Mouse (Mus musculus) cerebellum, adult 2 months (tissue): ENCODE measurements around the gene Lypla2. TPM values are rescaled to one million over a fixed set of nuclear protein-coding genes. Genes with fewer than 3 reads are reported as not detected.

Experiments used
- DNase-seq, 2 experiments: peaks; one replicate each; pipeline ENCODE4 v3.0.0; 2021
- H3K27ac ChIP-seq: fragments of 200-500 bp; 2 replicates; pipeline ENCODE4 v1.5.1; 2012; ENCODE audit warnings: low read length, control low read depth, inconsistent platforms; ENCODE audit not compliant: insufficient read depth
- H3K27me3 ChIP-seq: fragments of 200-500 bp; 2 replicates; pipeline ENCODE4 v1.6.1; 2012; ENCODE audit warnings: inconsistent platforms, mild to moderate bottlenecking, low read length, moderate library complexity; ENCODE audit not compliant: control insufficient read depth, insufficient read depth
- H3K4me1 ChIP-seq: fragments of 200-500 bp; 2 replicates; pipeline ENCODE4 v1.6.1; 2011; ENCODE audit warnings: low read length; ENCODE audit not compliant: control insufficient read depth, insufficient read depth
- H3K4me3 ChIP-seq: fragments of 200-500 bp; replicated peaks from 2 replicates; pipeline ENCODE3; 2011; ENCODE audit warnings: mild to moderate bottlenecking, low read depth, low read length, control low read depth; ENCODE audit not compliant: insufficient read depth
- CTCF ChIP-seq: fragments of 200-500 bp; IDR thresholded peaks from 2 replicates; pipeline ENCODE4 v1.5.1; 2011; ENCODE audit warnings: low read depth, mild to moderate bottlenecking, control low read depth, low read length, moderate library complexity, borderline replicate concordance; ENCODE audit not compliant: insufficient read depth
- POLR2A ChIP-seq: fragments of 200-500 bp; IDR thresholded peaks from 2 replicates; pipeline ENCODE4 v1.6.1; 2011; ENCODE audit warnings: low read length, control low read depth, borderline replicate concordance; ENCODE audit not compliant: insufficient read depth
- WGBS: fragments of 180-500 bp; shearing (Covaris S2); methylation state at CpG from one replicate; pipeline ENCODE4 v1.1.7; 2018; 5-methylcytosine and 5-hydroxymethylcytosine counted together
- polyA plus RNA-seq: library from polyadenylated mRNA; depleted of rRNA; stranded (reverse); fragments of >200 nt; gene quantifications from 2 replicates; pipeline ENCODE4 v1.2.3, GENCODE M21; 2012

Lypla2 gene
- polyA plus RNA-seq, 1 experiment: 123 TPM

DNA sequence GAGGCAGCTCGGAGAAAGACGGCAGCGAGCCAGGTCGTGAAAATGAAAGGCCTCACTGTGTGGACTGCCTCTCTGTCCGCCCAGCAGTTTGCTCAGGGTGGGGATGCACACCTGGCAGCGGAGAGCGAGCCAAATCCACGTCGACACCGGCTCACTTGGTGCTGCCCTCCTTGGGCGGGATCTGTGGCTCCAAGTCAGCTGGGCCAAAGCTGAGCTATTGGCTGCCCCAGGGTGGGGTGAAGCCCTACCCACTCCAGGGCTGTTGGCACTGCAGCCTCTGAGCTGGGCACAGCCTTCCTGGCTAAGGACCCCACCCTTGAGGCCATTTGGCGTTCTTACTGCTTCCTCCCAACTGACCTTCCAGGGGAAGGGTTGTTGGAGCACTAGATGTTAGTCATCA is 8.0 kb downstream of the Lypla2 start:
- WGBS: 1% methylated on average over 12 of the region's 12 CpGs
- peak; percentile 63 to 69 for DNase-seq
- H3K27ac ChIP-seq: peak overlapping the region; percentile 76; the same call in 1 of the 2 replicates
- H3K27me3 ChIP-seq: no peaks in the 10 kb centered on the region
- H3K4me1 ChIP-seq: peaks cover 6% of the 10 kb centered on the region; the same call in 1 of the 2 replicates
- TF ChIP-seq CTCF (no peak), POLR2A (0 out of 2 replicates have a peak, but pooled peaks have one; percentile 19)
- peak overlapping the region; percentile 89 for H3K4me3 ChIP-seq

DNA sequence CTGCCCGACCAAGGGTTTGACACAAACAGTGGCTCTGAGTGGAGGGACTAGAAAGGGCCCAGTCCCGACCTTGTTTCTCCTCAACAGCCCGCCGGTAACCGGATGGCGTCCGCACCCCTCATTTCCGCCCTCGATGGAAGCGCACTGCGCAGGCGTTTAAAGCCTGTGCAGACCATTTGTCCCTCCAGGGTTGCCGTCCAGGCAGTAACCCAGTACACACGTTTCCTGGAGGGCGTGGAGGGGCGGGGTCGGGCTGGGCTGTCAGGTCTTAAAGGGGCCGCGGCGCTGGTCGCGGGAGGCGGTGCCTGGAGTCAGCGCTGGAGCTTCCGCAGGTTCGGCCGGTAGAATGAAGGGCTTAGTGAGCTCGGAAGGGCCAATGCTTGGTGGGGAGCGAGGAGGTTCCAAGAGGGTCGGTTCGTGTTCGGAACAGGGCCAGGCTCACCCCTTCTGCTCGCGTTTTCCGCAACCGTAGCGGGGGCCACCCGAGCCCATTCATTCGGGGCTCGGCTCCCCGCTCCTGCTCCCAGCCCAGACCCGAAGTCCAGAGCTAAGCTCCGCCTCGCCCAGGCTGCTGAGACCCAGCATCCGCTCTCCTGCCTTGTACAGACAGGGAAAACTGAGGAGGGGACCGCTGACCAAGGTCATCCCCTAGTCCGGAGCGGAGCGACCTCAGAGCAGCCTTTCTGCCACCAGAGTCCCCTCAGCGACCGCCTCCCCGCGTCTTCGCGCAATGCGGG is 8.8 kb downstream of the Lypla2 start, which contains the start of gene Gale:
Gale (plus strand) TSS at position 271 of the 737 bp plus-strand sequence.
- Histone ChIP-seq H3K4me3 (peak within 1 kb of the TSS; percentile 89), H3K4me1 (peaks cover 6% of the 10 kb centered on the region; the same call in 1 of the 2 replicates), H3K27ac (peak within 1 kb of the TSS; percentile 91), H3K27me3 (no peaks in the 10 kb centered on the region)
- TF ChIP-seq CTCF: no peak
- TF ChIP-seq POLR2A: peak; percentile 94
- peak; percentile 96 for DNase-seq
- under 1% methylated on average over 56 of the region's 56 CpGs for WGBS

DNA sequence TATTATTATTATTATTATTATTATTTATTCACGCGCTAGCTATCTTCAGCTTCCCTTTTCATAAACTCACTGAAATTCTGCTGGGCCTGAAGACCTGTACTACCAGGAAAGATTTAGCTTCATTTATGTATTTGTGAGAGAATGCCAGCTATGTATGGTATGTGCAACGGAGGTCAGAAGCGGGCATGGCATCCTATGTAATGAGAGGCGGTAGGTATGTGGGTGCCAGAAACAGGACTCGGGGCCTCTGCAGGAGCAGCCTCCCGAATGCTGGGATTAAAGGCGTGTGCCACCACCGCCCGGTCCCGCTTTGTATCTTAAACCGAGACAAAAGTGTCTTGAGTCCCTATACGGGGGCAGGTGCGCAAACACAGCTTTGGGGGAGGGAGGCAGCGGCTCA is 9.5 kb downstream of the Lypla2 start:
- TF ChIP-seq POLR2A (no peak), CTCF (no peak)
- Histone ChIP-seq H3K27ac (peak overlapping the region; percentile 91), H3K4me3 (peak overlapping the region; percentile 89), H3K4me1 (peaks cover 6% of the 10 kb centered on the region; the same call in 1 of the 2 replicates), H3K27me3 (no peaks in the 10 kb centered on the region)
- WGBS: 6% methylated on average over 15 of the region's 15 CpGs
- DNase-seq: no peak

DNA sequence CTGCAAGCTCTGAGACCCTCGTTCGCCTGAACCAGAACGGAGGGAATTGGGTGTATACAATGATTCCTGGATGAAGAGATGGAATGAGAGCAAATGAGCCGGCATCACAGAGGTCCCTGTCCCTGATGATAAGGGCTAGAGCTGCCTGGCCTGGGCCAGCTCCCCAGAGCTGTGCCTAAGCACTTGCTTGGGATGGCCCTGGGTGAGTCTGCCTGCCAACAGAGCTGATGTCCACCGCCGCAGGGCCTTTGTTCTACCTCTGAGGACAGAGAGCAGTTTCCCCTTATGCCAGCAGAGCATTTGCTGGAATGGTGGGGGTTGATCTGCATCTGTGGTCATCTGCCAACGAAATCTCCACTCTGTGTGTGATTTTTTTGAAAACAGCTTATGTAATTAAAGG is 10.2 kb downstream of the Lypla2 start:
- no peak for TF ChIP-seq POLR2A
- no peak for TF ChIP-seq CTCF
- Histone ChIP-seq H3K27me3 (no peaks in the 10 kb centered on the region), H3K27ac (no peak overlapping the region), H3K4me1 (peaks cover 6% of the 10 kb centered on the region; the same call in 1 of the 2 replicates), H3K4me3 (no peak overlapping the region)
- 76% methylated on average over 7 of the region's 7 CpGs for WGBS
- DNase-seq: peak in 1 of 2 experiments; percentile 35

DNA sequence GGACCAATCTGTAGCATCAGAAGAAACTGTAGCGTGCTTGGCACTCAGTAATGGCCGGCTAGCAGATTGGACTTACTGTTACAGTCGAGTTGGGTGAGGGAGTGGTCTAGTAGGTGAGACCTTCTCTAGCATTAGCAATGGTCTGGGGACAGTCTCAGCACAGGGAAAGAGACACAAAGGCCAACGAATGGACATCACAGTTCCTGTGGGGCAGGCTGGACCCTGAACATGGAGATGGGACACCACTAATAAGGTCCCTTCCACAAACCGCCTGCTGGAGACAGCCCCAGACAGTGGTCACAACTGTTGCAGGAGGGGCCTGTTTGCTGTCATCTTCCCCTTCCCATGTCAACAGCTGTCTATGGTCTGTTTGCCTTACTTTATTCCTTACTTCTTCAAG is 10.7 kb downstream of the Lypla2 start:
- no peak for DNase-seq
- TF ChIP-seq POLR2A (no peak), CTCF (no peak)
- no peaks in the 10 kb centered on the region for H3K27me3 ChIP-seq
- no peak overlapping the region for H3K27ac ChIP-seq
- H3K4me1 ChIP-seq: peaks cover 6% of the 10 kb centered on the region; the same call in 1 of the 2 replicates
- H3K4me3 ChIP-seq: no peak overlapping the region
- 86% methylated on average over 5 of the region's 5 CpGs for WGBS

DNA sequence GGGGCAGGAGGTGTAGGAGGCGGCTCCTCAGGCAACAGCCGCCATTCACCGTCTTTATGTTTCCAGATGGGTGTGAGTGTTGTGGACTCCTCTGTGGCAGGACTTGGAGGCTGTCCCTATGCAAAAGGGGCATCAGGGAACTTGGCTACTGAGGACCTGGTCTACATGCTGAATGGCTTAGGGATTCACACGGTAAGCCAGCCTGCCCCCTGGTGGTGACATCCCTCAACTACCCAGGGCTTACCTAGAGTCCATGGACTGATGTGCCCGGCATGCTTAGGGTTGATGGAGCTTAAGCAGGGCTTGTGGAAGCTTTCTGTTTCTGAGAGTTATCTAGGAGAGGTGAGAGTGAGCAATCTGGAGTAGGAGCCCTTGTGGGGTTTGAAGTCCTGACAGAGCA is 11.7 kb downstream of the Lypla2 start:
- Histone ChIP-seq H3K27me3 (no peaks in the 10 kb centered on the region), H3K27ac (no peak overlapping the region), H3K4me3 (no peak overlapping the region), H3K4me1 (peaks cover 6% of the 10 kb centered on the region; the same call in 1 of the 2 replicates)
- WGBS: 22% methylated on average over 5 of the region's 5 CpGs
- TF ChIP-seq CTCF (peak; percentile 95), POLR2A (no peak)
- DNase-seq: peak; percentile 74 to 84

DNA sequence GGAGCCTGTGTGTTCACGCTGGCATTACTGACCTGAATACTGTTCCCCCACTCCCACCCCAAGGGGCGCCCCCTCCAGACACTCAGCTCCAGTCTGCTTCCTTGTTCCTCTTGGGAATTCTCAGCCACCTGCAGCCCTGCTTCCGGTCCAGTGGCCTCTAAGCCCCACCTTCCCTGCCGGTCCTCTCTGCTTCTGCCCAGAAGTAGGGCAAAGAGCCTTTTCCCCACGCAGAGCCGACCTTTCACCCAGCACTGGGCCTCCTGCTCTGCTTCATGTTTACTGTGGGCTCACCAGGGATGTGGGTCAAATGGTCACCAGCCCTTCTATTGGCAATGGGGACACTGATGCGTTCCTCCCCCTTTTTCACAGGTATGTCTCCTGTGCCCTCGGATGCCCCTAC is 14.1 kb downstream of the Lypla2 start:
- WGBS: 58% methylated on average over 8 of the region's 8 CpGs
- no peak for TF ChIP-seq CTCF
- TF ChIP-seq POLR2A: no peak
- no peak overlapping the region for H3K27ac ChIP-seq
- H3K27me3 ChIP-seq: no peaks in the 10 kb centered on the region
- peaks cover 6% of the 10 kb centered on the region; the same call in 1 of the 2 replicates for H3K4me1 ChIP-seq
- no peak overlapping the region for H3K4me3 ChIP-seq
- DNase-seq: no peak

DNA sequence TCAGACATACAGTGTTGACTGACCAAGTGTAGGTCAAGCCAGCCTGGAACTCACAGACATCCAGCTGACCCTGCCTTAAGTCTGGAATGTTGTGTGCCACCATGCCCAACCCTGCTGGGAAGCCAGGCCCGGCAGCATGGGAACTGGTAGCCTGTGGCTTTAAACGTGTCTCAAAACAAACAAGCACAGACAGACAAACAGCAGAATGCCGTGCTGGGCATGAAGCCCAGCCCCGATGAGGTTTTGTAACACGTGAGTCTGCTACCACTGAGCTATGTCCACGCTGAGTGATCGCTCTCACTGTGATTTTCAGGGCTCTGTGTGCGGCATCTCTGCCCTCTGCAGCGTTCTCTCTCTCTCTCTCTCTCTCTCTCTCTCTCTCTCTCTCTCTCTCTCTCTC is 16.5 kb downstream of the Lypla2 start:
- no peak for DNase-seq
- Histone ChIP-seq H3K4me1 (peaks cover 9% of the 10 kb centered on the region; the same call in 1 of the 2 replicates), H3K4me3 (no peak overlapping the region), H3K27me3 (no peaks in the 10 kb centered on the region), H3K27ac (no peak overlapping the region)
- TF ChIP-seq CTCF (no peak), POLR2A (no peak)
- 40% methylated on average over 9 of the region's 9 CpGs for WGBS
